In the genomic region with DNA sequence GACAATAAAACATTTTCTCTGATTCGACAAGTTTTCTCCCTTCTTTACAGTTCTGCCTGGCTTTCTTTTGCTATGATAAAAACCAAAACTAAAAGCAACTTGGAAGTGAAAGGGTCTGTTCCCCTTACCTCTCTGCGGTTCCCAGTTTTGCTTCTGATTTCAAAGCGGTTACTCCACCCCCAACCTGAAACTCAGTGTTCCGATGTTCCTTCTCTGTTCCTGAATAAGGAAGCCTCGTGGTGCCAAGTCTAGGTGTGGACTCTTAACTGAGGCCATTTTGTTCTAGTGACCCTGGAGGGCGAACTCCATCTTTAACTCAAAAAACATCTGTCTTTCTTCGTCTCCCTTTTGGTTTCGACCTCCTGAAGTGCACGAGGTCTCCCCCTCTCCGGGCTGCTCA, we compare ENCODE assay signal across 12 mouse cellular contexts. TPM values are rescaled to one million over a fixed set of nuclear protein-coding genes. Genes with fewer than 3 reads are reported as not detected.
DNase-seq lines count a peak whose midpoint lies in the region; ATAC-seq and TF ChIP-seq lines count a peak whose summit lies in the region.
"Had no signal": no experiment of that assay in that cellular context is flagged by ENCODE, and none has a peak within 500 bp of the region (broad histone marks: within the 10 kb centered on the region; RNA-seq: fewer than 3 reads in every experiment).

No protein-coding gene starts in this region.

- no peak for TF ChIP-seq CTCF in lung, embryonic 14.5 days (IDR thresholded peaks at IDR 0.05; ENCODE audit: low read depth)

- H3K27me3 ChIP-seq in lung, embryonic 14.5 days (ENCODE audit: insufficient read depth, low read length) = no peaks in the 10 kb centered on the region
- no peaks in the 10 kb centered on the region; the same call in 1 of the 2 replicates for H3K27me3 ChIP-seq in limb, embryonic 15.5 days
- H3K27me3 ChIP-seq: neural tube, embryonic 13.5 days had no signal

- WGBS in lung, embryonic 14.5 days = 54% methylated on average over 10 of the region's 10 CpGs
- 30% methylated on average over 10 of the region's 10 CpGs for WGBS in limb, embryonic 15.5 days

- intact Hi-C loops in heart, postnatal 14 days (cut with DNase I) = no loop called here

- peak; percentile 37 for DNase-seq in heart, adult 8-10 months (ENCODE audit: low spot score)
- no peak for DNase-seq in heart, postnatal 14 days
- no peak for DNase-seq in lung, embryonic 14.5 days
- DNase-seq in lung, postnatal 4 days = no peak
- DNase-seq in spleen, adult 18-20 months = no peak
- DNase-seq in adrenal gland, postnatal 10 days = no peak
- DNase-seq in urinary bladder, postnatal 10 days (ENCODE audit: low spot score) = no peak
- DNase-seq: gastrocnemius, postnatal 36 days; right cerebral cortex, postnatal 4 days had no signal

- no peak overlapping the region for H3K4me3 ChIP-seq in lung, embryonic 14.5 days (ENCODE audit: low read depth, low read length)
- 0 out of 2 replicates have a peak overlapping the region, but pooled peaks have one; percentile 2 for H3K4me3 ChIP-seq in limb, embryonic 15.5 days
- H3K4me3 ChIP-seq: neural tube, embryonic 13.5 days had no signal

- H3K36me3 ChIP-seq in lung, embryonic 14.5 days (ENCODE audit: insufficient read depth) = no peaks in the 10 kb centered on the region
- H3K36me3 ChIP-seq in limb, embryonic 15.5 days = no peaks in the 10 kb centered on the region
- H3K36me3 ChIP-seq: neural tube, embryonic 13.5 days had no signal

- no peak overlapping the region for H3K9ac ChIP-seq in lung, embryonic 14.5 days
- H3K9ac ChIP-seq in limb, embryonic 15.5 days = no peak overlapping the region
- H3K9ac ChIP-seq: neural tube, embryonic 13.5 days had no signal

- H3K9me3 ChIP-seq in lung, embryonic 14.5 days (ENCODE audit: low read depth, low read length) = no peaks in the 10 kb centered on the region
- no peaks in the 10 kb centered on the region for H3K9me3 ChIP-seq in limb, embryonic 15.5 days
- H3K9me3 ChIP-seq: neural tube, embryonic 13.5 days had no signal

- ATAC-seq in lung, embryonic 14.5 days (ENCODE audit: insufficient read depth) = no peak
- no peak for ATAC-seq in limb, embryonic 15.5 days (ENCODE audit: insufficient number of reproducible peaks, low FRiP score, low TSS enrichment, low read depth)
- ATAC-seq: activated CD4-positive, CD25-positive, alpha-beta regulatory T cell, adult 4 months had no signal

- H3K27ac ChIP-seq in lung, embryonic 14.5 days (ENCODE audit: low read depth) = 0 out of 2 replicates have a peak overlapping the region, but pooled peaks have one; percentile 12
- no peak overlapping the region for H3K27ac ChIP-seq in limb, embryonic 15.5 days
- H3K27ac ChIP-seq: neural tube, embryonic 13.5 days had no signal

- H3K4me1 ChIP-seq in lung, embryonic 14.5 days (ENCODE audit: insufficient read depth) = 0 out of 2 replicates have a peak, but pooled peaks cover 7% of the 10 kb centered on the region
- H3K4me1 ChIP-seq in limb, embryonic 15.5 days = peaks cover 14% of the 10 kb centered on the region

- H3K4me2 ChIP-seq in lung, embryonic 14.5 days = no peak overlapping the region
- H3K4me2 ChIP-seq in limb, embryonic 15.5 days = peak overlapping the region; percentile 30
- H3K4me2 ChIP-seq: neural tube, embryonic 13.5 days had no signal

RNA-seq across cellular contexts. Expression of a gene that starts 54.4 kb away (rescaled TPM):
- 10 to 100 TPM in 2 of 4 experiments, 1 to 10 TPM in 2; 7.2 to 13.4 (median 9.7) TPM for total RNA-seq in heart, adult 8-10 months (2022)
- total RNA-seq in heart, postnatal 14 days (2021) = 10 to 100 TPM; 15.5 to 17.1 TPM
- polyA plus RNA-seq in lung, embryonic 14.5 days (2014; fragmentation: Nextera tagmentation; extraction: Ambion mirVana) = 25.5 and 26.2 TPM in 2 replicates
- polyA plus RNA-seq in limb, embryonic 15.5 days (2015; fragmentation: Nextera tagmentation; extraction: Ambion mirVana) = 21.6 and 24.0 TPM in 2 replicates
- total RNA-seq in adrenal gland, postnatal 10 days (2021) = 10 to 100 TPM; 13.4 to 17.6 TPM
